Mouse (Mus musculus) lung, postnatal 25 days (tissue): ENCODE results near the gene Nfe2.
"Not testable (repeated sequence)": the region's sequence is repeated elsewhere in the genome, so short reads cannot be mapped to it uniquely, and the experiment has no call there.

ENCODE experiments used
- DNase-seq: peaks from one replicate; pipeline ENCODE4 v3.0.0; 2022; ENCODE audit warnings: low spot score

The Nfe2 gene

DNA sequence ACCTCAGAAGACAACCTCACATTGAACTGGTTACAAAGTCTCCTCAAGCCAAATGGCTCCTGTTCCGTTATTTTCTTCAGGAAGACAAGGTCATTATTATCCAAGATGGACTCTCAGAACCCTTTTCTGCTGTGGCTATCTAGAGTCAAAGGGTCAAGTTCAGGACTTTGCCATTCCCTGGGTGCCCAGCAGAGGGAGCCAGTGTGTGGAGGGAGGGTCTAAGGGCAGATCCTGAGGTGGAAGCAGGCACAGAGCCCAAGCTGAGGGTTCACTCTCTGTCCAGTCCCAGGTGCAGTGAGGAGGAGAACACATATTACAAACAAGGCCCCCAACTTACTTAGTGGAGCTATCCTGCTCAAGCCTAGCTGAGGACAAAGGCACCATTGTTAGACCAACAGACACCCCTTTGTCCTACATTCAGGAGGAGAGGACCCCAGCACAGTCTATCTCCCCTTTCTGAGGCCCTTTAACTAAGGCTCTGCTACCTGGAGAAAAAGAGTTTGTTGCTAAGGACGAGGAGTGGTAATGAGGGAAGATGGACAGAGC is 7.9 kb downstream of the Nfe2 start:
- peak; percentile 81 for DNase-seq

DNA sequence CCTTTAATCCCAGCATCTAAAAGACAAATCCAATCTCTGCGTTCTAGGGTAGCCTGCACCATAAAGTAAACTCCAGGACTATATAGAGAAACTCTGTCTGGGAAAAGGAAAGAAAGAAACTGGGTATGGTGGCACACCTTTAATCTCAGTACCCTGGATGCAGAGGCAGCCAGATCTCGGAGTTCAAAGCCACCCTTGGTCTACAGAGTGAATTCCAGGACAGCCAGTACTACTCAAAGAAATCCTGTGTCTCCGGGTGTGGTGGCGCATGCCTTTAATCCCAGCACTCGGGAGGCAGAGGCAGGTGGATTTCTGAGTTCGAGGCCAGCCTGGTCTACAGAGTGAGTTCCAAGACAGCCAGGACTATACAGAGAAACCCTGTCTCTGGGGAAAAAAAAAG is 8.7 kb downstream of the Nfe2 start:
- DNase-seq, result not testable (repeated sequence)

DNA sequence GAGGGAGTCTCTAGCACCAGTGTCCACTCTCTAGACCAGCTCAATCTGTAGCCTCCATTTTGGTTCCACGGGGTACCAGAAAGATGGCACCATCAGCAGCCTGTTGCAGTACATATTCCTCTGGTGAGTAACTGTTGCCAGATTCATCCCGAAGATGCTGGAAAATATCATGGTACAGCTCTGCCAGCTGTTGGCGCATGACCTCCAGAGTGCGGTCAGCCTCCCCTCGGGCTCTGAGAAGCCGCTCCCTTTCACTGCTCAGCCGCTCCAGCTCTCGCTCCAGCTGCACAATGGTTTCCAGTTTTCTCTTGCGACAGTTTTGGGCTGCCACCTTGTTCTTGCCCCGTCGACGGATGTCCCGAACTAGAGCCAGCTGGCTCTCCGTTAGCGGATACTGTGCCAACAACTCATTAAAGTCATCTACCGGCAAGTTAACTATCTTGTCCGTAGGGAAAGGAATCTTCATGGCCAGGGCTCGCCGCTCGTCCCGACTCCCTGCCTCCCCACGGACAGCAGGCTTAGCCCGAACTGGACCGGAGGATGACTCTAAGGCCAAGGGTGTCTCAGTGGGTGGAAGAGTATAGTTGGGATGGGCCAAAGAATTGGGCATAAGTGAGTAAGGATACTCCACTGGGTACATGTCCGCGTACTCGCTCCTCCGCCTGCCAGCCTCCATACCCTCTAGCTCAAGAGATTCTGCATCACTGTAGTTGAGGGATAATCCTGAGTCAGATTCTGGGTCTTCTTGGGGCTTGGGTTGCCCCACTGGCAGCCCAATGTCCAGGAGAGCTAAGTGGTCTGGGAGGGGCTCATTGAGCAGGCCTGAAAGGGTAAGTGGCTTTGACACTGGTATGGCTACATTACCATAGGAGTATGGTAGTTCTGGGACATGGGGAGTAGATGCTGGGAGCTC is 9.5 kb downstream of the Nfe2 start:
- DNase-seq, result no peak

GRCm38 (mm10) chr15:103247782-103248400 is 10.3 kb downstream of the Nfe2 start:
- no peak for DNase-seq

DNA sequence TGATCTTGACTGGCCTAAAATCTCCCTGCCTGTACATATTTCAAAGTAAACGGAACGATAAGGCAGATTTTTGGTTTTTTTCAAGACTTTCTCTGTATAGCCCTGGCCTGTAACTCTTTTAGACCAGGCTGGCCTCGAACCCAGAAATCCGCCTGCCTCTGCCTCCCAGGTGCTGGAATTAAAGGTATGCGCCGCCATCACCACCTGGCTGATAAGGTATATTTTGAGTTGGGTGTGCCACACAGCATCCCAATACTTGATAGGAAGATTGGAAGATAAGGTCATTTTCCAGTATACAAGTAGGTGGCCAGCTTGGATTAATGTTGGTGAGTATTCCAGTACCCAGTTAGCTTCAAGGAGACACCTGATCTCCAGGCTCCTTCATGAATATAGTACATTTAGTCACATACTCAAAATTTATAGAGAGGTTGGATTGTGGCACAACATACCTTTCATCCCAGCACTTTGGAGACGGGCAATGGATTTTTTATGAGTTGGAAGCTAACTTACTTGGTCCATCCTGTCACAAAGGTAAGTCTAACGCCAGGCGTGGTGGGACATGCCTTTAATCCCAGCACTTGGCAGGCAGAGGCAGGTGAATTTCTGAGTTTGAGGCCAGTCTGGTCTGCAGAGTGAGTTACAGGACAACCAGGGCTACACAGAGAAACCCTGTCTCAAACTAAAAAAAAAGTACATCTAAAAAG is 11.0 kb downstream of the Nfe2 start:
- DNase-seq, result no peak

- no peak for DNase-seq
Measured at GRCm38 (mm10) chr15:103245616-103246015, 12.6 kb downstream of the Nfe2 start.

- DNase-seq, result no peak
Measured at GRCm38 (mm10) chr15:103242885-103243284, 15.3 kb downstream of the Nfe2 start.

DNA sequence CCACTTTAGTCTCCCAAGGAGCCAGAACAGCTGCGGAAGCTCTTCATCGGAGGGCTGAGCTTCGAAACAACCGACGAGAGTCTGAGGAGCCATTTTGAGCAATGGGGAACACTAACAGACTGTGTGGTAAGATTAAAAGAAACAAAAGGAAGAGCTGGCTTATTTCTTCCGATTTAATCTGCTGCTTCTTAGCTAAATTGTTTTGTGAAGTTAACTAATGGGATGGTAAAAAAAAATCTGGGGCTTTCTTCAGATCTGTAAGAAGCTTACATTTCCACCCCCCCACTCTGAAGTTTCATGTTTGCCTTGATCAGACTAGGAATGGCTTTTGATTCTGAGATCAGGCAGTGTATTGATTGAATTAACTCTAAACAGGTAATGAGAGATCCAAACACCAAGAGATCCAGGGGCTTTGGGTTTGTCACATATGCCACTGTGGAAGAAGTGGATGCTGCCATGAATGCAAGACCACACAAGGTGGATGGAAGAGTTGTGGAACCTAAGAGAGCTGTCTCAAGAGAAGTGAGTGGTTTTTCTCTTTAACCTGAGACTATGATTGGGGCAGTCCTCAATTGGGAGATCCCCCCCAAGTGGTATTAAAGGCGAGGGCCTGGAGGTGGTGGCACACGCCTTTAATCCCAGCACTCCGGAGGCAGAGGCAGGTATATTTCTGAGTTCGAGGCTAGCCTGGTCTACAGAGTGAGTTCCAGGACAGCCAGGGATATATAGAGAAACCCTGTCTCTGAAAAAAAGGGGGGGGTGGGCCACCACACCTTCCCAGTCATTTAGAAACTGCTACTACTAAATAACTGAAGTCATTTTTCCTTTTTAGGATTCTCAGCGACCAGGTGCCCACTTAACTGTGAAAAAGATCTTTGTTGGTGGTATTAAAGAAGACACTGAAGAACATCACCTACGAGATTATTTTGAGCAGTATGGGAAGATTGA is 16.9 kb downstream of the Nfe2 start:
- DNase-seq, result not testable (repeated sequence)

DNA sequence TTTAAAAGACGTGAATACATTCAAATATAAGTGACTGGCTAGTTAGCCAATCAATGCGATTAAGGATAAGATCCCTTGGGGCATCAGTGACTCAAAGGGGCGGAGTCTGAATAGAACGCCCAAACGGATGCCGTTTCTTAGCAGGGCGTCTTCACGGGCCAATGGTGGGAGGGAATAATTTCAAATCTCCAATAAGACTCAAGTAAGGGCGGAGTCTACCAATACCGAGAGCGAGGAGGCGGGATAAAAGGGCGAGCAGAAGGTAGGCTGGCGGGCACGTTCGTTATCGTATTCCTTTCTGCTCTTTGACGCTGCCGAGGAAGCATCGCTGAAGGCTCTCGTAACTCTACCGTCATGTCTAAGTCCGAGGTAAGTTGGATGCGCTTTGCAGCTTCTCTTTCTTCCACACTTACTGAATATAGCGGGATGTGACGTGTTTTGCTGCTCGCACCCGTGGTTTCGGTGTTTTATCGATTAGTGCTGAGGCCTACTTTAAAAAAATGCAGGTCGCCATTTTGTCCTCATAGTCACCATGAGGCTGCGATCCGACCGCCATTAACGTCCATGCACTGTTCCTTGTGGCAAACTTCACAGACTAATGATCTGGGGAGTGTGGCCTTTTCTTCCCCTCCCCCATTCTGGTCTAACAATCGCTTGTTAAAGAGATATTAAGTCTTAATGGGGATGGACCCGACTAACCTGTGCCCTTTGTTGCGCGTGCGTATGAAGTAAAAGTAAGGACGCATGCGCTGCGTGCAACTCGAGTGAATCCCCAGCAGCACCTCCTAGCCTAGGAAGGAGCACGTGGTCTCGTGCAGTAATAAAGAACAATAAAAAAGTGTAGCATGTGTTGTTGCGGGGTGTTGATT is 17.8 kb downstream of the Nfe2 start, which contains the start of gene Hnrnpa1:
Hnrnpa1 (plus strand) TSS at position 273 of the 869 bp plus-strand sequence.
- DNase-seq, result peak; percentile 98

DNA sequence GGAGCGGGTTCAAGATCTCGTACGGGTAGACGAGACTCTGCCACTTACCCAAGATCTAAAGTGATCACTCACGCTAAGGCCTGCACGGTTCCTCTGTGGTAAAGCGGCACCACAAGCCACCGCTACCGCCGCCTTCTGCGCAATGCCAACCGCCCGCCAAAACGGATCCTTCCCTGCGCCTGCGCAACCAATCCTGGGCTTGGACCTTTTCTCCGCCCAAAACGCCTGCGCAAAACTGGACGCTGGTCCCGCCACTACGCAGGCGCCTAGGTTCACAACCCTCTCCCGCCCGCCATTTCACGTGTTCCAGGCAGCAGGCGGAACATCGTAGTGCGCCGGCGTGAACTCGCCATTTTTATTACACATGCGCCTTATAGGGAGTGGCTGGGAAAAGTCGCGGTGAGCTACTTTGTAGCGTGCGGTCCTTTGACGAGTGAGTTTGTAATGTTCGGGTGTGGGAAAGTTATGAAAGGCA is 18.5 kb downstream of the Nfe2 start, which contains the start of gene Cbx5:
Cbx5 (minus strand) TSS at position 132 of the 475 bp plus-strand sequence.
- peak; percentile 99 for DNase-seq

GRCm38 (mm10) chr15:103239130-103239684 is 19.0 kb downstream of the Nfe2 start:
- peak; percentile 97 for DNase-seq

DNA sequence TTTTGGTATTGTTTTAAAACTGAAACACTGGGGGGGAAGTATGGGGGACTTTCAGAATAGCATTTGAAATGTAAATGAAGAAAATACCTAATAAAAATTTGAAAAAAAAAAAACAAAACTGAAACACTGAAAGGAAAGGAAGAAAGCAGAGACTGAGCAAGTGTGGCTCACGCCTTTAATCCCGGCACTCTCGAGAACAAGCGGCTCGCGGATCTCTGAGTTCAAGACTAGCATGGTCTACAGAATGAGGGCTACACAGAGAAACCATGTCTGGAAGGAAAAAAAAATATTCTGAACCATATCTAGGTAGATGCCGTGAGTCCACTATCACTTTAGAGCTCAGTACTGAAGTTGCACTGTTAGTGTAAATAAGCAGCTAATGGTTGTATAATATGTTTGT is 20.9 kb downstream of the Nfe2 start:
- no peak for DNase-seq

GRCm38 (mm10) chr15:103233119-103233518 is 25.1 kb downstream of the Nfe2 start:
- no peak for DNase-seq

DNA sequence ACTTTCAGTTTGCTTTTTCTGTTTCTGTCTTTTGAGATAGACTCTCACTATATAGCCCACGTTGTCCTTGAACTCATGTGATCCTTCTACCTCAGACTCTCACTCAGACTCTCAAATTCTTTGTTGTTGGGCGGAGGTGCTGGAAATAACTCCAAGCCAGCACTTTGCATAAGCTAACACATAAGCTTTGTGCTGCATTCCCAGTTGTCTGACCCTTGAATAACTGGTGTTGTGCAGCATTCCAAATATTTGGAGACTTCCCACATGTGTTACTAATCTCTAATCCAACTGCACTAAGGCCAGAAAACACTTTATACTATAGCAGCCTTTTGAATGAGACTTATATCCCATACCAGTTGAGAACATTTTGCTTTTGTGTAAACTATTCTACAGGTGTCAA is 29.3 kb downstream of the Nfe2 start:
- peak; percentile 18 for DNase-seq

GRCm38 (mm10) chr15:103227572-103227971 is 30.6 kb downstream of the Nfe2 start:
- no peak for DNase-seq

DNA sequence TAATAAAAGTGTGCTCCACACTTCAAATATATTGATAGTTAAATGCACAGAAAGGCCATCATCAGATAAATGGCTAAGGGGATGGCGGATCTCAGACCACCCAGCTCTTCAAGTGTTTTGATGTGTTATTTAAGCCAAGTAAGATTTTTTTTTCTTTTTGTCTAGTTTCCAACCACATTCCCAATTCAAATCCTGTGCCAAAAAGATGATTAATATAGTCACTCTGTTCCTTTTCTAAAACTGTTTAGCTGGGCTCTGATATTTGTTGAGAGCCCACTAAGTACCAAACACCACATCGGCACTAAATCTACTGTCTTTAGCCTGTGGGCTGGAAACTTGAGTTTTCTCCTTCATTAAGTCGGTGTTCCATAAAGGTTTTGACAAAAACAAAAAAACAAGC is 31.2 kb downstream of the Nfe2 start:
- DNase-seq, result no peak

- no peak for DNase-seq
Measured at GRCm38 (mm10) chr15:103224161-103224560, 34.0 kb downstream of the Nfe2 start.

DNA sequence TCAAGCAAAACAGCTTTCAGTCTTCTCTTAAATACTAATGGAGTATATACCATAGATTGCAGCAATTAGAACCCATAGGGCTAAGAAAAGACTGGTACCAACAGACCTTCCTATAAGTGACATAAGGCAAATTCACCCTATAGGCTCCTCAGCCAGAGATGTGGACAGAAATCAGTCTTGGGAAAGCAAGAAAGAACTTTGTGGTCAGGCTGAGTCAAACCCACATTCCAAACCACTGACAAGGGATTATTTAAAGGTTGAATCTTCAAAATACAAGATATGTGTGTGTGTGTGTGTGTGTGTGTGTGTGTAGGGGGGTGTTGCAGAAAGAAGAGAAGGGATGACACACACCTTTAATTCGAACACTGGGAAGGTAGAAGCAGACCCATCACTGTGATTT is 36.8 kb downstream of the Nfe2 start:
- no peak for DNase-seq

DNA sequence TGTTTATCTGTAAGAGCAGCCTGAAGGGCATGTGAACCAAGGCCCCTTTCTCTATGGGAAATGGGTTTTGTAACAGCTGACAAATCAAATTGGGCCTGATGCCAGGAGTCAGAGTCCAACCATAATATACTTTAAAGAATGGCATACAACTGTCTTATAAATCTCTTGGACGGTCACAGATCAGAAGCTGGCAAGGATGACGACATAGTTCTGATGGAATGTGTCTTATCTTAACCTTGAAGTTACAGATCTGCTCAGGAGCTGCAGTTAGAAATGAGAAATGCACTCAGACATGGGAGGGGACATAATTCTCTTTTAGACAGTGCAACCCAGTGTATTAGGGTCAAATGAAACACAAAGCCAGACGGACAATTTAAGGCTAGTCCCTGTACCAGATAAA is 37.4 kb downstream of the Nfe2 start:
- DNase-seq, result no peak

DNA sequence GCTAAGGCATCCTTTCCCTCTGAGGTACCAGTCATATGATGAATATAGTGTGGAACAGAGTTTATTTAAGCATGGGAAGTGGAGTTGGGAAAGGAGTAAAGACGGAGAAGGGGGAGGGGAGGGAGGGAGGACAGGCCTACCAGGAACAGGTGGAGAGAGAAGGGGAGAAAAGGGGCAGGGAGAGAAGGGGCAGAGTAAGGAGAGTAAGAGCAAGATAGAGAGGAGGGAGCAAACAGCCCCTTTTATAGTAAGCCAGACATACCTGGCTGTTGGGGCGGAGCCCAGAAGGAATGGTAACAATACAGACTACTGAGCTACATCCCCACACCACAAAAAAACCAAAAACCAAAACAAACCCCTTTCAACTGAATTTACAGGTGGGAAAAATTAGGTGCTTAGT is 42.2 kb downstream of the Nfe2 start:
- DNase-seq, result no peak
